Mouse (Mus musculus) olfactory bulb, adult 2 months (tissue): ENCODE results near the gene Nelfe.

Experiments
- CTCF ChIP-seq: fragments of 200-500 bp; IDR thresholded peaks from 2 replicates; pipeline ENCODE4 v1.5.1; 2012; ENCODE audit warnings: low read depth, mild to moderate bottlenecking, low read length, moderate library complexity; ENCODE audit not compliant: insufficient read depth
- POLR2A ChIP-seq: fragments of 200-500 bp; IDR thresholded peaks from 2 replicates; pipeline ENCODE4 v1.6.1; 2012; ENCODE audit warnings: mild to moderate bottlenecking, low read depth, low read length, moderate library complexity; ENCODE audit not compliant: insufficient read depth

DNA sequence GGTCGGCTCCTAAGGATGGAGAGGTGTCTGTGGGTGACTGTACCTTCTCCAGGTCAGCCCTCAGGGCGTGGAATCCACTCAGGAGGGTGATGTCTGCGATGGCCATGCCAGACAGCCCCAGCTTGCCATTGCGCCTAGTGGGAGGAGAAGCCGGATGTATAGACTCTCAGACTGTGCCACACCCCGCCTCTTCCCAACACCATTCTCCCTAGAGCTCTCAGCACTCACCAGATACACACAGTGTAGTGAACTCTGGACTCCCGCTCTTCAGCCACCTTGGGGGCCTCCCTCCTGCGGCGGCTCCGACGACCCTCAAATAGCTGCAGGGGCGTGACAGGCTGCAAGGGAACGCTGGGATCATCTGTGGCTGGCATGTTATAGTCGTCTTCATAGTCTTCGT is 38.9 kb upstream of the Nelfe start:
- TF ChIP-seq CTCF: no peak
- TF ChIP-seq POLR2A: no peak
